Mouse (Mus musculus) T-cell, adult 2 months (primary cell): ENCODE results near the gene Tha1.
A peak's percentile ranks its signal among the peaks of the same experiment; 100 is the strongest.
"Not testable (repeated sequence)": the region's sequence is repeated elsewhere in the genome, so short reads cannot be mapped to it uniquely, and the experiment has no call there.

Experiments
- DNase-seq: peaks from one replicate; pipeline ENCODE4 v3.0.0; 2022; ENCODE audit warnings: low spot score

Tha1 gene

GRCm38 (mm10) chr11:117848271-117848984, 24.9 kb downstream of the Tha1 start:
- peak; percentile 77 for DNase-seq

GRCm38 (mm10) chr11:117847593-117848215, 25.6 kb downstream of the Tha1 start:
- no peak for DNase-seq

- DNase-seq: no peak
Observed at GRCm38 (mm10) chr11:117846640-117847039, 26.6 kb downstream of the Tha1 start.

GRCm38 (mm10) chr11:117845651-117846050, 27.6 kb downstream of the Tha1 start:
- no peak for DNase-seq

- no peak for DNase-seq
Observed at GRCm38 (mm10) chr11:117844997-117845396, 28.3 kb downstream of the Tha1 start.

GRCm38 (mm10) chr11:117843434-117843833, 29.8 kb downstream of the Tha1 start:
- no peak for DNase-seq

- DNase-seq: no peak
Observed at GRCm38 (mm10) chr11:117840910-117841309, 32.4 kb downstream of the Tha1 start.

- DNase-seq: no peak
Observed at GRCm38 (mm10) chr11:117839021-117839420, 34.3 kb downstream of the Tha1 start.

- no peak for DNase-seq
Observed at GRCm38 (mm10) chr11:117838572-117838971, 34.7 kb downstream of the Tha1 start.

- DNase-seq: no peak
Observed at GRCm38 (mm10) chr11:117836306-117836705, 37.0 kb downstream of the Tha1 start.

GRCm38 (mm10) chr11:117834086-117834485, 39.2 kb downstream of the Tha1 start:
- DNase-seq: no peak

GRCm38 (mm10) chr11:117833509-117833908, 39.8 kb downstream of the Tha1 start:
- not testable (repeated sequence) for DNase-seq

- DNase-seq: peak; percentile 91
Observed at GRCm38 (mm10) chr11:117832086-117832969, 41.0 kb downstream of the Tha1 start.

GRCm38 (mm10) chr11:117830401-117830800, 42.9 kb downstream of the Tha1 start:
- no peak for DNase-seq

GRCm38 (mm10) chr11:117829671-117830215, 43.5 kb downstream of the Tha1 start:
- no peak for DNase-seq

- no peak for DNase-seq
Observed at GRCm38 (mm10) chr11:117828888-117829604, 44.2 kb downstream of the Tha1 start.

GRCm38 (mm10) chr11:117828149-117828887, 45.0 kb downstream of the Tha1 start:
- peak; percentile 75 for DNase-seq

GRCm38 (mm10) chr11:117827386-117827785, 45.9 kb downstream of the Tha1 start:
- no peak for DNase-seq

GRCm38 (mm10) chr11:117826916-117827315, 46.4 kb downstream of the Tha1 start:
- no peak for DNase-seq

- no peak for DNase-seq
Observed at GRCm38 (mm10) chr11:117826164-117826563, 47.1 kb downstream of the Tha1 start.
